Mouse (Mus musculus): Measurements from ENCODE around the gene Incenp.
"Not testable (repeated sequence)": the region's sequence is repeated elsewhere in the genome, so short reads cannot be mapped to it uniquely, and the experiment has no call there.

The Incenp gene

GRCm38 (mm10) chr19:9899072-9899779, at the start of gene Incenp:
Gene Incenp, minus strand, starts transcription at chr19:9899551.
- DNase-seq (ENCODE audit: low read depth, low spot score) = peak; percentile 96

DNA sequence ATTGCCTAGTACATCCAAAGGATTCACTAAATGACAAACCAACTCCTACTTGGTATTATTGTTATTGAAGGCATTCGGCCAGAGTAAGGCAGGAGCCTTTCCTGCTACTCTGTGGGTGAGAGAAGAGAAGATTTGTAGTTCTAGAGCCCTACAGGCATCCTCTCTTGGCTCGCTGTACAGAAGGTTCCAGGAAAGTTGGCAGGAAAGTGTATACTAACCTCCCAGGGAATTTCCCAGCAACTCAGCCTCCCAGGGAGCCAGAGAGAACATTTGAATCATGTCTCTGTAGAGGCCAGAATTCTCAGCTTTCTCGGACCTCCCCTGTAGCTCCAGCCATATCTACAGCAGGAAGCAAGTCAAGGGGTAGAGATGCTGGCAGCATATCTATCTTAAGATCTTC, 47.6 kb upstream of the Incenp start:
- peak; percentile 75 for DNase-seq (ENCODE audit: low read depth, low spot score)

GRCm38 (mm10) chr19:9945800-9946564, 46.6 kb upstream of the Incenp start:
- peak; percentile 87 for DNase-seq (ENCODE audit: low read depth, low spot score)

- DNase-seq (ENCODE audit: low read depth, low spot score) = no peak
Observed at GRCm38 (mm10) chr19:9942539-9943533, 43.5 kb upstream of the Incenp start.

DNA sequence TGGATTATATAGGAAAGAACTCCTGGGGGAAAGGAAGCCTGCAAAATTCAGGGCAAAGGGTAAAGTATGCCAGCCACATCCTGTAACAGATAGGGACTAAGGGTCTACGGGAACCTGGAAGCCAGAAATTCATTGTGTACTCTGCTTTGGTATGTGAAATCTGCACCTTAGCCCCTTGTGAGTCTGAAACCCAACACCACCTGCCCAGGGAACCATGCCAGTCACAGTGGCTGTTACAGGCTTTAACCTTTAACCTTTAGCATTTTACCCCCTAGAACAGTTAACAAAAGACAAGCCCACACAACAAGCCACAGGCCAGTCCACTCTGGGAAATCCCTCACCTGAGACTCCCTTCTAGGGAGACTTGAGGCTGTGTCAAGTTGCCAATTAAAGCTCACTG, 42.5 kb upstream of the Incenp start:
- DNase-seq (ENCODE audit: low read depth, low spot score) = no peak

DNA sequence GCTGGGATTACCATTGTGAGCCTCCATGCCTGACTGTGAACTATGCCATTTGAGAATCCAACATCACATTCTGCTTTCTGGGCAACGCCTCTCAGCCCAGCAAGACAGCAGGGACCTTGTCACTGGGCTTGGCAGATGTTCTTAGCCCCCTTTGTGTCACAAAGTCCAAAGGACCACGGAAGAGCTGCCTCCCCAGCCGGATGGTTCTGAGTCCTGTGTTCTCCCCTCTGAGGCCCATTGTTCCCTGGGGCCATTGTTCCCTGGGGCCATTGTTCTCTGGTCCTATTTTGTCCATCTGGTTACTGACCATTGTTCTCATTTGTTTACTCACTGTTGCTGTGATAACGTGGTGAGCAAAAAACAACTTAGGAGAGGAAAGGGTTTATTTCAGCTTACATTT, 41.6 kb upstream of the Incenp start:
- DNase-seq (ENCODE audit: low read depth, low spot score) = no peak

DNA sequence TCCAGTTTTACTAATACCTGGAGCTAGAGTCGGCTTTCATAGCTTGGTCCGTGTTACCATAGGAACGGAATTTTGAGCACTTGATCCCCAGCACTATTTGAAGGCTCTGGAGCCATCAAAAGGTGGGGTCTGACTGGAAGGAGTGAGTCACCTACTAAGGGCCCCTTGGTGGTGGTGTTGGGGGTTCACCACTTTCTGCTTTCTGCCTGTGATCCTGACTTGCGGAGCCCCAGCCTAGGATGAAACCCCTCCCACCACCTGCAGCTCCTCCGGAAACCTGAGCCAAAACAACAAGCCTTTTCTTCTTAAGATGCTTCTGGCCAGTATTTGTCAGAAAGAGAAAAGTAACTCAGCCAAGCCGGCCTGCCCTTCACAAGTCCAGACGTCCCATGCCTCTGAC, 40.5 kb upstream of the Incenp start:
- no peak for DNase-seq (ENCODE audit: low read depth, low spot score)

DNA sequence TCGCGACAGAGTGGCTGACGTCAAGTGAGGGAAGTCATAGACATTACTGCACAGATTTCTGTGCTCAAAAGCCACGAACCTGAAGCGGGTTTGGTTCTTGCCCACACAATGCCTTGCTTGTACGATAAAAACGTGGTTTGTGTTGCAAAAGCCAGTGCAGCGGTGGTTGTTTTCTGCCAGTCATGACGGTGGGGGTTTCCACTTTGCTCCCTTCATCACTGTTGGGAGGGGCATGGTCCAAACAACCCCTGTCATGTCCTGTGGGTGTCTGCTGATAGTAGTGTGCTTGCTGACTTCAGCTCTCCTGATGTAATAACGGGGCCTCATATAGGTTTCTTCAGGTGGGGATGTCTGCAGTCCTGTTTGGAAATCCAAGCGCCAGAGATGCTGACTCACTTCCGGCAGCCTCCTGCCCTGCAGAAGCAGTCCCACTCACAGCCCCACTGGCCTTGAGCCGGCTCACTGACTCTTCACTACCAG, 39.5 kb upstream of the Incenp start:
- DNase-seq (ENCODE audit: low read depth, low spot score) = no peak

DNA sequence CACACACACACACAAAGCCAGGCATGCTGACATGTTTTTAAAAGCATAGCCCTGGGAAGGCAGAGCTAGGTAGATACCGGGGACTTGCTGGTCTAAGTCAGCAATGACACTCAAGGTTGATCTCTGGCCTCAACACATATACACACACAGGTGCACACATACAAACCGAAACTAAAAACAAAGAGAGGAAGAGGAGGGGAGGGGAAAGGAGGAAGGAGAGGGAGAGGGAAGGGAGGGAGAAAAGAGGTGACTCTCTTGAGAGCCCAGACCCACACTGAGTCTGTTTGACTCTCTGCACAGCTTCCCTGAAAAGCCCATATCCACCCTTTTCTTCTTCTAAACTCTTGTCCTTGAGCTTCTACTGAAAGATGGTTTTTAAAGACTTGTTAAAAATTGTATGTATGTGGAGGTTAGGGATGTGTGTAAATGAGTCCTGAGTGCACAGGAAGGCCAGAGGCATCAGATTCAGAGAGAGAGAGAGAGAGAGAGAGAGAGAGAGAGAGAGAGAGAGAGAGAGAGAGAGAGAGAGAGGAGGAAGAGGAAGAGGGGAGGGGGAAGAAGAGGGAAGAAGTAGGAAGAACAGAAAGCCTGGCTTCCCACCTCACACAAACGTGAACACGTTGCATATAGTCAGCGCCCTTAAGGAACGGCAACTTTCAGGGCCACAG, 38.9 kb upstream of the Incenp start:
- DNase-seq (ENCODE audit: low read depth, low spot score) = no peak

DNA sequence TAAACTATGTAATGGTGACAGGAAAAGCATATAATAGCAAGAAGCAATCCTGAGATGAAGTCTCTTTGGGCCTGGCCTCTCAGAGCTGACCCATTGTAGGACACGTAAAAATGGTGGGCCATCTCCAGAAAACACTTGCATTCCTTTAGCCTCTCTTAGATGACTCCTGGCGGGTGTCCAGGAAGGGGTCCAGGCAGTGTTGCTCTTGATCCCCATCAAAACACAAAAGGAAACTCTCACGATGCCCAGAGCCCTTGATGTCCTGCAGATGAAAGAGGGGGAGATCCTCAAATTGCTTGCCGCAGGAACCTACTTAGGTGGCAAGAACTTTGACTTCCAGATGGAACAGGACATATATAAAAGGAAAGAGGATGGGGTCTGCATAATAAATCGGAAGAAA, 38.1 kb upstream of the Incenp start:
- no peak for DNase-seq (ENCODE audit: low read depth, low spot score)

DNA sequence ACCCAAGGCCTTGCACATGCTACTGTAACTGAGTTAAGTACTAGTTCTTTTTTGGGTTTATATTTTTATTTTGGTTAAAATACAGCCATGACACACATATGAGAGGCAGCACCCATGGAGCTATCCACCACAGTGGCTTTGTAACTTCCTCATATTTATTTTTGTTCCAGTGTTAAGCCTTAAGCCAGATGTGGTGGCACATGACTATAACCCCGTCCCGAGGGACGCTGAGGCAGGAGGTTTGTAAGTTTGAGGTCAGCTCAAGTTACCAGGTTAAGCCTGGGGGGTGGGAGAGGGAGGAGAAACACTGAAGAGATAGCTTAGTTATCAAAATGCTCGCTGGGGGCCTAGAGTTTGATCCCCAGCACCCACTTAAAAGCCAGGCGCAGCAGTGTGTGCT, 37.2 kb upstream of the Incenp start:
- no peak for DNase-seq (ENCODE audit: low read depth, low spot score)

- no peak for DNase-seq (ENCODE audit: low read depth, low spot score)
Observed at GRCm38 (mm10) chr19:9933908-9934307, 34.6 kb upstream of the Incenp start.

DNA sequence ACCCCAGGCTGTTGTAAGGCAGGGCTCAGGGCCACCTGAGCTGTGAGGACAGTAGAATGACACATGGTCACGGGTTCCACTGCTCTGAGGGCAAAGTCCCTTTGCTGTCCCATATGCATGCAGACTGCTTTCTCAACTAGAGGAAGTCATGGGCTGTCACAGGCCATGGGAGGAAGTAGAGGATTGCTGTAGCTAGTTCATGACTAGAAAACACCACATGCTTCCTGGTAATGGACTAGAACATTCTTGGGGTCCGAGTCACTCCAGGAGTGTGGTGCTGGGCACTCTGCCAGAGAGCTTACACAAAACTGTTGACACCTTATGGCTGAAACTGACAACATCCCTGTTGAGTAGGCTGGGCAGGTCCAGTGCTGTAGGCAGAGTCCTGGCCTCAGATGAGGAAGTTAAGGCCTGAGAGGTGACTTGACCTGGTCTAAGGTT, 31.8 kb upstream of the Incenp start:
- not testable (repeated sequence) for DNase-seq (ENCODE audit: low read depth, low spot score)

DNA sequence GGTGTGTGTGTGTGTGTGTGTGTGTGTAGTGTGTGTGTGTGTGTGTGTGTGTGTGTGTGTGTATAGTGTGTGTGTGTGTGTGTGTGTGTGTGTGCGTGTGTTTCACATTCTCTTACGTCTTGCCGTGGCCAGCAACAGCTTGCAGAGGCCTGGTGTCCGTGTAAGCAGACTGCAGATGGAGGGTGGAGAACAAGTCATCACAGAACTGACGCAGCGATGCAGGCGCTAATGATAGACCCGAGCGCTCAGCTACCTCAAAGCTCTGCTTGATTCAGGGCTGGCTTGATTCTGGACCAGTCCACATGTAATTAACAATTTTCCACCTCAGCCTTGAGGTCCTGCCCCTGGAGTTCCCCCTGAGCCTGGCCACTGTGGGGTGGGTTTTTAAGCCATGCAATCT, 28.7 kb upstream of the Incenp start:
- no peak for DNase-seq (ENCODE audit: low read depth, low spot score)

- DNase-seq (ENCODE audit: low read depth, low spot score) = no peak
Observed at GRCm38 (mm10) chr19:9924769-9925272, 25.5 kb upstream of the Incenp start.

DNA sequence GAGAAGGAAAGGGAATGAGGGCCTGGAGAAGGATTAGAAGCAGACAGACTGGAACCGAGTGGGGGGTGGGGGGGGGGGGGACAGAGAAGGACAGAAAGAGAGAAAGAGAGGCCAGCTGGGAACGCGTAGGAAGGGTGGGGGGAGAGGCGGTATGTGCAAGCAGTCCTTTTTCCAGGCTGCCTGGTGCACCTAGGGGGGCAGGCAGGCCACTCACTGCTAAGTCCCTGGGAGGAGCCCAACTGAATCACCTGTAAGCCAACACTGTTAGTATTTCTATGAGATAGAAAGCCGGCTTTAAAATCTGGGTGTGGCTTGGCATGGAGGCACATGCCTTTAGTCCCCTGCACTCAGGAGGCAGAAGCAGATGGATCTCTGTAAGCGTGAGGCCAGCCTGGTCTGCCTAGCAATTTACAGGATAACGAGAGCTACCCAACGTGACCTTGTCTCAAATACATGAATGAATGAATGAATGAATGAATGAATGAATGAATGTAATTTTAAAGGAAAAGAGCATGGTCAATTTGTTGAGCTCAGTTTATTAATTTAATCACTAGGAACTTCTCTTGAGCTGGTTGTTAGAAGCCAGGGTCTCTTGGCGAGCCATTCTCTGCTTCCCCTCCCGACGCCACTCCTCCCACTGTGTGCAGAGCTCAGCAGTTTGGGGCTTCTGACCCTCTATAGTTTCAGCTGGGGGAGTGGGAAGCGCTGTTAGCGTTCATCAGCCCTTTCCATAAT, 24.9 kb upstream of the Incenp start:
- DNase-seq (ENCODE audit: low read depth, low spot score) = no peak

DNA sequence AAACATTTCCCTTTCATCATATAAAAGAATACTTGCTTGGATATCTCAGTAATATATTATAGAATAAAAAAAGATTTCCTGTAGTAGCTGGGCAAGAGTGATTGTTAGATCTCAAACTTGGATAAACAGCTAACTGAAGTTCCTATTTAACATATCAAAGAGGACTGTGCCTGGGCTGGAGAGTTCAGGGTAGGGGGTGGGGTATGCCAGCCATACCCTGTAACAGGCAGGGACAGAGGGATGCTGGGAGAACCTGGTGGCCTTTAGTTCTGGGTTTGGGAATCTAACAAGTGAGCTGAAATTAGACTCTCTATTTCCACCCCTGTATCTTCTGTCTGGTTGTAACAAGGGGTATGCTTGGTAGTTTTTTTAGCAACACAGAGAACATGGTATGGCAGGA, 23.7 kb upstream of the Incenp start:
- no peak for DNase-seq (ENCODE audit: low read depth, low spot score)

DNA sequence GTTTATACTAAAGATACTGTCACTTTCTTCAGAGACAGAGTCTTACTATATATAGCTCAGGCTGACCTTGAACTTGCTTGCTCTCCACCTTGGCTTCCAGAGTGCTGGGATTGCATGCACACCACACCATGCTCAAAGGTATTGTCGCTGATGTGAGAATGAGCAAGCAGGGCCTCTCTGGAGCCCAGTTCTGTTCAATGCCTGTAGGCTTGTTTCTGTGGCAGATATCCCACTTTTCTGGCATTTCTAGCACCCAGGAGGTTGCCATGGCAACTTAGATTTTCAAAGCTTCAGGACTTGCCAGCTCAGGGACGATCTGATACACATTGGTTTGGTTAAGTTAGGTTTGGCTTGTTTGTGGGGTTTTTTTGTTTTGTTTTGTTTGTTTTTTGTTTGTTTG, 22.9 kb upstream of the Incenp start:
- DNase-seq (ENCODE audit: low read depth, low spot score) = no peak

GRCm38 (mm10) chr19:9920835-9921784, 21.8 kb upstream of the Incenp start:
- peak; percentile 67 for DNase-seq (ENCODE audit: low read depth, low spot score)

Measured in skeletal muscle tissue, adult 2 months (tissue).